Mouse (Mus musculus) small intestine, adult 2 months (tissue): Measurements from ENCODE around the gene Lsm11. TPM values are rescaled to one million over a fixed set of nuclear protein-coding genes. Genes with fewer than 3 reads are reported as not detected.

Experiments
- H3K27ac ChIP-seq: fragments of 200-500 bp; 2 replicates; pipeline ENCODE4 v1.5.1; 2012; ENCODE audit warnings: low read depth, low read length, control low read depth, inconsistent platforms; ENCODE audit not compliant: insufficient read depth
- H3K27me3 ChIP-seq: fragments of 200-500 bp; 2 replicates; pipeline ENCODE4 v1.6.1; 2012; ENCODE audit warnings: mild to moderate bottlenecking, moderate library complexity, low read length, inconsistent platforms; ENCODE audit not compliant: control insufficient read depth, insufficient read depth
- H3K36me3 ChIP-seq: fragments of 200-500 bp; 2 replicates; pipeline ENCODE4 v1.6.1; 2012; ENCODE audit warnings: mild to moderate bottlenecking, low read length, control low read depth, inconsistent platforms; ENCODE audit not compliant: control insufficient read depth, insufficient read depth
- H3K4me1 ChIP-seq: fragments of 200-500 bp; 2 replicates; pipeline ENCODE4 v1.6.1; 2012; ENCODE audit warnings: low read length, inconsistent platforms, mixed read lengths; ENCODE audit not compliant: control insufficient read depth, insufficient read depth, insufficient read length
- H3K4me3 ChIP-seq: fragments of 200-500 bp; 2 replicates; pipeline ENCODE4 v1.5.1; 2012; ENCODE audit warnings: low read depth, mild to moderate bottlenecking, control low read depth, inconsistent platforms, low read length, moderate library complexity
- CTCF ChIP-seq: fragments of 200-500 bp; IDR thresholded peaks from 2 replicates; pipeline ENCODE4 v1.5.1; 2012; ENCODE audit warnings: low read depth, mild to moderate bottlenecking, control low read depth, inconsistent platforms, low read length, moderate library complexity, mixed read lengths; ENCODE audit not compliant: insufficient replicate concordance, insufficient read length; ENCODE audit errors: extremely low read depth
- POLR2A ChIP-seq: fragments of 200-500 bp; IDR thresholded peaks from 2 replicates; pipeline ENCODE4 v1.6.1; 2012; ENCODE audit warnings: low read depth, mild to moderate bottlenecking, control low read depth, inconsistent platforms, low read length, moderate library complexity
- WGBS: fragments of 180-500 bp; shearing (Covaris S2); methylation state at CpG from one replicate; pipeline ENCODE4 v1.1.7; 2018; 5-methylcytosine and 5-hydroxymethylcytosine counted together
- polyA plus RNA-seq: library from polyadenylated mRNA; depleted of rRNA; stranded (reverse); fragments of >200 nt; gene quantifications from 2 replicates; pipeline ENCODE4 v1.2.3, GENCODE M21; 2012

Gene Lsm11
- polyA plus RNA-seq, 1 experiment, result 3.1 TPM

GRCm38 (mm10) chr11:45892861-45893360 lies 51.8 kb downstream of the Lsm11 start:
- no peaks in the 10 kb centered on the region for H3K4me1 ChIP-seq
- no peaks in the 10 kb centered on the region for H3K27me3 ChIP-seq
- TF ChIP-seq CTCF, result no peak
- no peak for TF ChIP-seq POLR2A
- peaks cover 77% of the 10 kb centered on the region for H3K36me3 ChIP-seq
- whole genome bisulfite sequencing, result 86% methylated on average over 5 of the region's 5 CpGs
- H3K27ac ChIP-seq, result no peak overlapping the region
- no peak overlapping the region for H3K4me3 ChIP-seq

GRCm38 (mm10) chr11:45890423-45890822 lies 54.3 kb downstream of the Lsm11 start:
- no peak for TF ChIP-seq CTCF
- TF ChIP-seq POLR2A, result no peak
- no peak overlapping the region for H3K27ac ChIP-seq
- H3K4me3 ChIP-seq, result no peak overlapping the region
- 86% methylated on average over 20 of the region's 20 CpGs for WGBS
- H3K36me3 ChIP-seq, result peaks cover 83% of the 10 kb centered on the region
- no peaks in the 10 kb centered on the region for H3K4me1 ChIP-seq
- no peaks in the 10 kb centered on the region for H3K27me3 ChIP-seq

GRCm38 (mm10) chr11:45889981-45890380 lies 54.8 kb downstream of the Lsm11 start:
- Histone ChIP-seq H3K27ac (no peak overlapping the region), H3K27me3 (no peaks in the 10 kb centered on the region), H3K4me1 (no peaks in the 10 kb centered on the region), H3K4me3 (no peak overlapping the region), H3K36me3 (peaks cover 82% of the 10 kb centered on the region)
- 70% methylated on average over 3 of the region's 3 CpGs for WGBS
- TF ChIP-seq POLR2A, result no peak
- TF ChIP-seq CTCF, result no peak

- H3K4me3 ChIP-seq, result no peak overlapping the region
- no peak overlapping the region for H3K27ac ChIP-seq
- H3K27me3 ChIP-seq, result no peaks in the 10 kb centered on the region
- TF ChIP-seq CTCF (no peak), POLR2A (no peak)
- 79% methylated on average over 9 of the region's 9 CpGs for WGBS
- H3K36me3 ChIP-seq, result peaks cover 78% of the 10 kb centered on the region
- H3K4me1 ChIP-seq, result no peaks in the 10 kb centered on the region
Observed at GRCm38 (mm10) chr11:45888471-45889030, 56.2 kb downstream of the Lsm11 start.

- H3K27me3 ChIP-seq, result no peaks in the 10 kb centered on the region
- no peak overlapping the region for H3K27ac ChIP-seq
- TF ChIP-seq CTCF (no peak), POLR2A (no peak)
- H3K36me3 ChIP-seq, result peaks cover 65% of the 10 kb centered on the region
- H3K4me1 ChIP-seq, result peaks cover 2% of the 10 kb centered on the region; the same call in 1 of the 2 replicates
- no peak overlapping the region for H3K4me3 ChIP-seq
- 94% methylated on average over 5 of the region's 5 CpGs for WGBS
Observed at GRCm38 (mm10) chr11:45886596-45886995, 58.1 kb downstream of the Lsm11 start.

- no peaks in the 10 kb centered on the region for H3K27me3 ChIP-seq
- peaks cover 59% of the 10 kb centered on the region for H3K36me3 ChIP-seq
- no peak overlapping the region for H3K4me3 ChIP-seq
- no peak overlapping the region for H3K27ac ChIP-seq
- WGBS, result 90% methylated on average over 5 of the region's 5 CpGs
- H3K4me1 ChIP-seq, result peaks cover 4% of the 10 kb centered on the region; the same call in 1 of the 2 replicates
- no peak for TF ChIP-seq CTCF
- no peak for TF ChIP-seq POLR2A
Observed at GRCm38 (mm10) chr11:45885606-45886230, 59.0 kb downstream of the Lsm11 start.

GRCm38 (mm10) chr11:45884029-45884428 lies 60.7 kb downstream of the Lsm11 start:
- Histone ChIP-seq H3K36me3 (peaks cover 46% of the 10 kb centered on the region), H3K27me3 (no peaks in the 10 kb centered on the region), H3K4me1 (peaks cover 7% of the 10 kb centered on the region; the same call in 1 of the 2 replicates), H3K4me3 (no peak overlapping the region), H3K27ac (no peak overlapping the region)
- WGBS, result 35% methylated on average over 4 of the region's 4 CpGs
- no peak for TF ChIP-seq POLR2A
- TF ChIP-seq CTCF, result no peak
